Mouse (Mus musculus) heart, embryonic 14.5 days (tissue): Measurements from ENCODE around the gene Thpo. TPM values are rescaled to one million over a fixed set of nuclear protein-coding genes. Genes with fewer than 3 reads are reported as not detected.

Experiments used
- ATAC-seq: fragments of 200-750 bp; cut with Nextera tagmentation; 2 replicates; pipeline ENCODE4 v1.8.0; 2017; ENCODE audit warnings: low read depth, moderate TSS enrichment; ENCODE audit not compliant: insufficient number of reproducible peaks, insufficient read depth, low FRiP score
- H3K27ac ChIP-seq, 2 experiments: fragments of 200-500 bp in 1 of 2; fragments of 300-500 bp in 1 of 2; sonication (generic) in 1 of 2; replicated peaks in 1 of 2; 2 replicates each; pipeline ENCODE4 v1.5.1; 2012 to 2014; ENCODE audit warnings: low read depth in 2 of 2, low read length in 2 of 2, control low read depth in 1 of 2, mild to moderate bottlenecking in 1 of 2, mixed read lengths in 1 of 2; ENCODE audit not compliant: control insufficient read depth in 1 of 2, insufficient read depth in 1 of 2
- H3K27me3 ChIP-seq: fragments of 300-500 bp; sonication (generic); 2 replicates; pipeline ENCODE4 v1.6.1; 2014; ENCODE audit warnings: mild to moderate bottlenecking, low read length, control low read depth; ENCODE audit not compliant: control insufficient read depth, insufficient read depth
- H3K36me3 ChIP-seq: fragments of 300-500 bp; sonication (generic); 2 replicates; pipeline ENCODE4 v1.6.1; 2014; ENCODE audit warnings: mild to moderate bottlenecking, control low read depth, low read length, mixed read lengths; ENCODE audit not compliant: control insufficient read depth, insufficient read depth
- H3K4me1 ChIP-seq, 2 experiments: fragments of 200-500 bp in 1 of 2; fragments of 300-500 bp in 1 of 2; sonication (generic) in 1 of 2; 2 replicates each; pipeline ENCODE4 v1.6.1; 2012 to 2014; ENCODE audit warnings: low read length in 2 of 2, control low read depth in 1 of 2, mixed read lengths in 1 of 2; ENCODE audit not compliant: control insufficient read depth in 2 of 2, insufficient read depth in 2 of 2
- H3K4me2 ChIP-seq: fragments of 300-500 bp; sonication (generic); 2 replicates; pipeline ENCODE4 v1.6.1; 2014; ENCODE audit warnings: mild to moderate bottlenecking, low read length
- H3K4me3 ChIP-seq, 2 experiments: fragments of 200-500 bp in 1 of 2; fragments of 300-500 bp in 1 of 2; sonication (generic) in 1 of 2; 2 replicates each; pipeline ENCODE4 v1.5.1; 2012 to 2014; ENCODE audit warnings: low read length in 2 of 2, mild to moderate bottlenecking in 2 of 2, control low read depth in 1 of 2, low read depth in 1 of 2, moderate library complexity in 1 of 2; ENCODE audit not compliant: control insufficient read depth in 1 of 2, insufficient read depth in 1 of 2
- H3K9ac ChIP-seq: fragments of 300-500 bp; sonication (generic); 2 replicates; pipeline ENCODE4 v1.6.1; 2014; ENCODE audit warnings: mild to moderate bottlenecking, low read length
- H3K9me3 ChIP-seq: fragments of 300-500 bp; sonication (generic); 2 replicates; pipeline ENCODE4 v1.6.1; 2016; ENCODE audit warnings: low read length, control low read depth; ENCODE audit not compliant: control insufficient read depth
- WGBS: fragments of 180-500 bp; shearing (Covaris S2); extraction: QIAGEN DNeasy Blood & Tissue Kit; methylation state at CpG from one replicate; pipeline ENCODE4 v1.1.7; 2014; 5-methylcytosine and 5-hydroxymethylcytosine counted together
- polyA plus RNA-seq: library from polyadenylated mRNA; unstranded; fragments of >200 nt; fragmentation: Nextera tagmentation; extraction: Ambion mirVana; gene quantifications from 2 replicates; pipeline ENCODE4 v1.2.1, GENCODE M21; 2014

Gene Thpo
- polyA plus RNA-seq, 1 experiment from 2014 or later, result 0.34 TPM

- Histone ChIP-seq H3K9ac (no peak overlapping the region), H3K27me3 (no peaks in the 10 kb centered on the region), H3K27ac (no peak overlapping the region), H3K9me3 (no peaks in the 10 kb centered on the region), H3K4me1 (no peaks in the 10 kb centered on the region), H3K4me3 (no peak overlapping the region), H3K4me2 (no peak overlapping the region), H3K36me3 (peaks cover 25% of the 10 kb centered on the region)
- WGBS, result 28% methylated on average over 5 of the region's 5 CpGs
- 0 out of 2 replicates have a peak, but pooled peaks have one; percentile 31 for ATAC-seq
Observed at GRCm38 (mm10) chr16:20724338-20724748, 10.0 kb downstream of the Thpo start.

GRCm38 (mm10) chr16:20723247-20723646, 11.1 kb downstream of the Thpo start:
- Histone ChIP-seq H3K36me3 (peaks cover 25% of the 10 kb centered on the region), H3K27ac (no peak overlapping the region), H3K4me1 (peaks cover 3 to 6% of the 10 kb centered on the region in 2 experiments; a peak in 3 of 4 replicates), H3K27me3 (no peaks in the 10 kb centered on the region), H3K4me2 (no peak overlapping the region), H3K9ac (no peak overlapping the region), H3K9me3 (no peaks in the 10 kb centered on the region), H3K4me3 (no peak overlapping the region)
- WGBS, result 46% methylated on average over 4 of the region's 4 CpGs
- ATAC-seq, result no peak

- no peaks in the 10 kb centered on the region for H3K9me3 ChIP-seq
- H3K4me1 ChIP-seq, result peaks cover 3 to 6% of the 10 kb centered on the region in 2 experiments; a peak in 3 of 4 replicates
- no peaks in the 10 kb centered on the region for H3K27me3 ChIP-seq
- H3K4me2 ChIP-seq, result no peak overlapping the region
- no peak overlapping the region for H3K27ac ChIP-seq
- WGBS, result 65% methylated on average over 4 of the region's 4 CpGs
- H3K4me3 ChIP-seq, result no peak overlapping the region
- no peak overlapping the region for H3K9ac ChIP-seq
- peaks cover 25% of the 10 kb centered on the region for H3K36me3 ChIP-seq
- no peak for ATAC-seq
Observed at GRCm38 (mm10) chr16:20722736-20723135, 11.6 kb downstream of the Thpo start.

GRCm38 (mm10) chr16:20721808-20722207, 12.5 kb downstream of the Thpo start:
- no peak for ATAC-seq
- 79% methylated on average over 10 of the region's 10 CpGs for WGBS
- peaks cover 6 to 9% of the 10 kb centered on the region in 2 experiments; a peak in 3 of 4 replicates for H3K4me1 ChIP-seq

GRCm38 (mm10) chr16:20717978-20718670, 16.2 kb downstream of the Thpo start:
- H3K4me1 ChIP-seq, result peaks cover 17 to 27% of the 10 kb centered on the region in 2 experiments
- peaks cover 25% of the 10 kb centered on the region for H3K36me3 ChIP-seq
- H3K9ac ChIP-seq, result peak overlapping the region; percentile 81
- no peaks in the 10 kb centered on the region for H3K9me3 ChIP-seq
- H3K4me2 ChIP-seq, result peak overlapping the region; percentile 96
- no peaks in the 10 kb centered on the region for H3K27me3 ChIP-seq
- 4% methylated on average over 18 of the region's 18 CpGs for WGBS
- peak overlapping the region; percentile 93 to 95 for H3K27ac ChIP-seq
- peak overlapping the region; percentile 63 to 64 for H3K4me3 ChIP-seq
- ATAC-seq, result no peak; the same call in 1 of the 2 replicates

More at GRCm38 (mm10) chr16:20721808-20722207, 12.5 kb downstream of the Thpo start:
- no peak overlapping the region for H3K4me2 ChIP-seq
- no peak overlapping the region for H3K9ac ChIP-seq
- H3K27ac ChIP-seq, result no peak overlapping the region
- no peaks in the 10 kb centered on the region for H3K9me3 ChIP-seq
- no peaks in the 10 kb centered on the region for H3K27me3 ChIP-seq
- no peak overlapping the region for H3K4me3 ChIP-seq
- H3K36me3 ChIP-seq, result peaks cover 25% of the 10 kb centered on the region

- under 1% methylated on average over 62 of the region's 62 CpGs for WGBS
- peak within 1 kb of the TSS; percentile 63 to 64 for H3K4me3 ChIP-seq
Observed at GRCm38 (mm10) chr16:20717181-20717977, 16.9 kb downstream of the Thpo start, which contains the start of the genes Polr2h and Clcn2. Gene Polr2h (plus strand): TSS chr16:20717665. Gene Clcn2 (minus strand): TSS chr16:20717746.

GRCm38 (mm10) chr16:20716841-20717180, 17.5 kb downstream of the Thpo start:
- H3K4me2 ChIP-seq, result peak overlapping the region; percentile 96
- peaks cover 23% of the 10 kb centered on the region for H3K36me3 ChIP-seq
- H3K4me1 ChIP-seq, result peaks cover 17 to 27% of the 10 kb centered on the region in 2 experiments
- H3K27ac ChIP-seq, result peak overlapping the region; percentile 93 to 95
- no peaks in the 10 kb centered on the region for H3K27me3 ChIP-seq
- peak overlapping the region; percentile 63 to 64 for H3K4me3 ChIP-seq
- WGBS, result under 1% methylated on average over 8 of the region's 8 CpGs
- peak overlapping the region; percentile 81 for H3K9ac ChIP-seq
- no peak; the same call in 1 of the 2 replicates for ATAC-seq
- no peaks in the 10 kb centered on the region for H3K9me3 ChIP-seq

More at GRCm38 (mm10) chr16:20717181-20717977, 16.9 kb downstream of the Thpo start, which contains the start of the genes Polr2h and Clcn2:
- H3K9ac ChIP-seq, result peak within 1 kb of the TSS; percentile 81
- ATAC-seq, result peak; percentile 75
- peaks cover 17 to 27% of the 10 kb centered on the region in 2 experiments for H3K4me1 ChIP-seq
- peaks cover 23% of the 10 kb centered on the region for H3K36me3 ChIP-seq
- no peaks in the 10 kb centered on the region for H3K9me3 ChIP-seq
- H3K4me2 ChIP-seq, result peak within 1 kb of the TSS; percentile 96
- H3K27me3 ChIP-seq, result no peaks in the 10 kb centered on the region
- H3K27ac ChIP-seq, result peak within 1 kb of the TSS; percentile 93 to 95
